Mouse (Mus musculus) adrenal gland, postnatal 0 days (tissue): ENCODE results near the gene Olfr44. TPM values are rescaled to one million over a fixed set of nuclear protein-coding genes. Genes with fewer than 3 reads are reported as not detected.

ENCODE experiments used
- polyA plus RNA-seq: library from polyadenylated mRNA; unstranded; fragments of >200 nt; fragmentation: Nextera tagmentation; extraction: Ambion mirVana; gene quantifications from 2 replicates; pipeline ENCODE4 v1.2.1, GENCODE M21; 2015

Gene Olfr44
- not detected in 2 replicates for polyA plus RNA-seq

GRCm38 (mm10) chr9:39493895-39494294, at the start of gene Olfr44:
Gene Olfr44 (minus strand): TSS chr9:39493995.

GRCm38 (mm10) chr9:39515531-39515930, 21.7 kb upstream of the Olfr44 start, which contains the start of gene Olfr957:
Gene Olfr957 (minus strand): TSS chr9:39515809.

GRCm38 (mm10) chr9:39471844-39472243, 22.0 kb downstream of the Olfr44 start, which contains the start of gene Olfr955:
Gene Olfr955 (minus strand): TSS chr9:39471944.

GRCm38 (mm10) chr9:39456401-39456800, 37.4 kb downstream of the Olfr44 start, which contains the start of gene Olfr954:
Gene Olfr954 (plus strand): TSS chr9:39456701.

Other genes with a start within 250 kb of the Olfr44 start
- gene Olfr1537, start 244.0 kb downstream of the Olfr44 start, polyA plus RNA-seq = not detected in 2 replicates
- not detected in 2 replicates for gene Olfr945, start 217.2 kb downstream of the Olfr44 start, polyA plus RNA-seq
- not detected in 2 replicates for gene Olfr948, start 167.9 kb downstream of the Olfr44 start, polyA plus RNA-seq
- gene Olfr951, start 106.6 kb downstream of the Olfr44 start, polyA plus RNA-seq = not detected in 2 replicates
- not detected in 2 replicates for gene Olfr952, start 66.8 kb downstream of the Olfr44 start, polyA plus RNA-seq
- not detected in 2 replicates for gene Olfr954, start 37.3 kb downstream of the Olfr44 start, polyA plus RNA-seq
- not detected in 2 replicates for gene Olfr955, start 22.1 kb downstream of the Olfr44 start, polyA plus RNA-seq
- not detected in 2 replicates for gene Olfr957, start 21.8 kb upstream of the Olfr44 start, polyA plus RNA-seq
- gene Olfr958, start 60.1 kb upstream of the Olfr44 start, polyA plus RNA-seq = not detected in 2 replicates
- gene Olfr959, start 81.6 kb upstream of the Olfr44 start, polyA plus RNA-seq = not detected in 2 replicates
- 39.4 and 49.0 TPM in 2 replicates for gene AW551984, start 110.4 kb upstream of the Olfr44 start, polyA plus RNA-seq
- not detected in 2 replicates for gene Olfr148, start 116.7 kb upstream of the Olfr44 start, polyA plus RNA-seq
- gene Olfr960, start 127.4 kb upstream of the Olfr44 start, polyA plus RNA-seq = not detected in 2 replicates
- gene Olfr961, start 151.1 kb upstream of the Olfr44 start, polyA plus RNA-seq = not detected in 2 replicates
- gene Olfr963, start 173.2 kb upstream of the Olfr44 start, polyA plus RNA-seq = not detected in 2 replicates
- gene Olfr149, start 213.1 kb upstream of the Olfr44 start, polyA plus RNA-seq = not detected in 2 replicates
- not detected in 2 replicates for gene Olfr965, start 217.4 kb upstream of the Olfr44 start, polyA plus RNA-seq
- gene Olfr150, start 237.0 kb upstream of the Olfr44 start, polyA plus RNA-seq = not detected in 2 replicates